Mouse (Mus musculus) common myeloid progenitor, adult 5-6 weeks (primary cell): Measurements from ENCODE around the gene Ttll8. TPM values are rescaled to one million over a fixed set of nuclear protein-coding genes. Genes with fewer than 3 reads are reported as not detected.

ENCODE experiments used
- ATAC-seq: replicated peaks from 2 replicates; pipeline ENCODE4 v1.8.0; 2016; ENCODE audit warnings: low read depth, mild to moderate bottlenecking, moderate TSS enrichment, inconsistent platforms; ENCODE audit not compliant: poor library complexity, severe bottlenecking
- total RNA-seq: library from RNA; stranded (forward); fragments of 200-1000, 187-1606 nt; gene quantifications from 2 replicates; pipeline ENCODE4 v1.2.3, GENCODE M21; 2017

Ttll8 gene
- not detected in 2 replicates for total RNA-seq

- ATAC-seq, result peak; percentile 50; the same call in 1 of the 2 replicates
Measured at GRCm38 (mm10) chr15:88954368-88955072, at the start of gene Ttll8. Gene Ttll8 (minus strand): TSS chr15:88954418.

GRCm38 (mm10) chr15:89001245-89001644, 47.0 kb upstream of the Ttll8 start:
- no peak for ATAC-seq

- ATAC-seq, result no peak
Measured at GRCm38 (mm10) chr15:89000367-89000766, 46.1 kb upstream of the Ttll8 start.

GRCm38 (mm10) chr15:88999124-88999523, 44.9 kb upstream of the Ttll8 start:
- no peak for ATAC-seq

- ATAC-seq, result no peak
Measured at GRCm38 (mm10) chr15:88998636-88999035, 44.4 kb upstream of the Ttll8 start.

- no peak for ATAC-seq
Measured at GRCm38 (mm10) chr15:88989236-88989635, 35.0 kb upstream of the Ttll8 start.

DNA sequence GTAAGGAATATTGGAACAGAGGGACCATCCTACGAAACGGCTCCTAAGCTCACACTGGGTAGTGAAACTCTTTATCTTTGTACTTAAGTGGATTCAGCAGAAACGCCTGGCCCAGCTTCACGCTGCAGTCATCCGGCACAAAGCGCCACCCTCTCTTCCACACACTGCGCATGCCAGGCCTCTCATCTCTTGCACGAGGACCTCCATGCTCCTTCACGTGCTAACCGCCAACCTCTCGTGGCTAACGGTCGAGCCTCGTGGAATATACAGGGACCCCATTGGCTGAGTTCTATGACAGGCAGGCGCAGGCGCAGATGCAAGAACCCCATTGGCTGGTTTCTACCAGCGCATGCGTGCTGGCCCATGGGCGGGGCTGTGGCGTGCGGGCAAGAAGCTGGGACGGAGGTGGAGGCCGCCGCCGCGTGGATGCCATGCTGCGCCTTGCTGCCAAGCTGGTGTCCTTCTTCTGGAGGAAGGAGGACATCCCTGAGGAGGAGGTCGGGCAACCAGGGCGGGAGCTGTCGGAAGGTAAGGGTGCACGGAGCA, 28.4 kb upstream of the Ttll8 start, which contains the start of gene Mov10l1:
Gene Mov10l1 (plus strand): TSS at position 376 of the 546 bp plus-strand sequence.
- no peak for ATAC-seq

- ATAC-seq, result no peak
Measured at GRCm38 (mm10) chr15:88979138-88979446, 24.9 kb upstream of the Ttll8 start.

GRCm38 (mm10) chr15:88978281-88979137, 24.3 kb upstream of the Ttll8 start, which contains the start of gene Mlc1:
Gene Mlc1 (minus strand): TSS chr15:88979007.
- ATAC-seq, result no peak

DNA sequence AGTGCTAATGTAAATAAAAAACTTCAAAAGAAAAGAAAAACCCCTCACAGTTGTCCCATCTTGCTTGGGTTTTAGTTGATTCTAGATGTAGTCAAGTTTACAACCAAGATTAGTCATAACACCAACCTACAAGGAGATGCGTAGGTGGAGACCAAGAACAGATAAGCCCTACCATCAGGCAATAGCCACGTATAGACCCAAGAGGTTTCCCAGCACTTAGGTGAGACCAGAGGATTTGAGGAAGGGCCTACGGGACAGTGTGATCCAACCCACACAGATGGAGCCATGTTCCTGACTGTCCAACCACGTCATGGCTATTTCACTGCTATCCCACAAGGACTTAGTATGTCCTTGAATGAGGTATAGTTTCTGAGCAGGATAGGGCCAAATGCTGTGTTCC, 18.1 kb upstream of the Ttll8 start:
- ATAC-seq, result no peak

- no peak for ATAC-seq
Measured at GRCm38 (mm10) chr15:88964070-88964578, 9.9 kb upstream of the Ttll8 start.

DNA sequence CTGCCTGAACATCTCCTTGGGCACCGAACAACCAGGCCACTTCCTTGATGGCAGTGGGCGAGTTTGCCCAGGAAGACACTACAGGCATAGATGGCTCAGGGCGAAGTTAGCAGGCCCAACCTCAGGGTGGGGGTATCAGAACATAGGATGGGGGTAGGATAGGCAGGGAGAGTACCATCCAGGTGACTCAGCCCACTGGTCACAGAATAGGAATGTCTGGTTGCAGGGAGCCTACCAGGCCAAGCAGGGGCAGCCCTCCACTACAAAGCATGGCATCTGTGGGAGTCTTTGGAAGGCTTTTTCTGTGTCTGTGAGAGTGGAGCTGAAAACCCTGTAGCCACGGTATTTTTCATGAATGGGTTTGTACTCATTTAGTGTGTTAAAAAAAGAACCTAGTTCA, 3.3 kb upstream of the Ttll8 start:
- ATAC-seq, result no peak

- ATAC-seq, result no peak
Measured at GRCm38 (mm10) chr15:88955342-88955741, 1.1 kb upstream of the Ttll8 start.

DNA sequence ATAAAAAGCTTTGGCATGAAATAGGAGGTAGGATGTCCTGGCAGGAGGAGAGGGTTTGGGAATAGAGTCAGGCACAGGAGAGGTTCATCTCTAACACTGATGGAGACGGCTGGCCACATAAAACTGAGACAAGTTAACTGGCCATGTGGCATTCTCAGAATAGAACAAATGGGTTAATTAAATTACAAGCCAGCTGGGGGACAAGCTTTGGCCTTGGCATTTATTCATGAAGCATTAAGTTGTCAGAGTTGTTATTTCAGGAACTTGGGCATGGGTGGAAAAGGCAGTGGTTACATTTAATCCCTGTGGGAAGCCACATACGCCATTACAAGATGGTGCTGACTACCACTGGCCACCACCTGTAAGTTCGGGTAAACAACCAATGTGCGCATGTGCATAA, 3.0 kb downstream of the Ttll8 start:
- no peak for ATAC-seq

- ATAC-seq, result no peak
Measured at GRCm38 (mm10) chr15:88946851-88947250, 7.4 kb downstream of the Ttll8 start.

DNA sequence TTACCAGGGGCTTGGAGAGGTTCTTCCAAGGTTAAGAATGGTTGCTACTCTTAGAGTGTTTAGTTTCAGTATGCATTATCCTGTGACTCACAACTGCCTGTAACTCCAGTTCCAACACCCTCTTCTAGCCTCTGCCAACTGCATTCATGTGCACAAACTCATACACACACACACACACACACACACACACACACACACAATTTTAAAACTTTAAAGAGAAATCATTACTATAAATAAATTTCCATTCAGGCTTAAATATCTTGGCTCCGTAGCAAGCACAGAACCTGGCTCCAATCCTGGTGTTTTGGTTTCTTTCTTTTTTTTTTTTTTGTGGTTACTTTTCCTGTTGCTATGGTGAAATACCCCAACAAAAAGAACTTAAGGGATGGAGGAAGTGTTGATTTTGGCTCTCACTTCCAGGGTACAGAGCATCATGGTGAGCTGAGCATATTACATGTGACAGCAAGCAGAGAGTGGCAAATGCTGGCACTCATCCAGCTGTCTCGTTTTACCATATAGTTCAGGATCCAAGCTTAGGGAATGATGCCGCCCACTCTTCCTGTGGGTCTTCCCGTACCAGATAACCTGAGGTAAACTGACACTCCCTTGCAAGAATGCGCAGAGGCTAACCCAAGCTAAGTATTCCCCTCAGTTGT, 10.2 kb downstream of the Ttll8 start:
- ATAC-seq, result 0 out of 2 replicates have a peak, but pooled peaks have one; percentile 25

DNA sequence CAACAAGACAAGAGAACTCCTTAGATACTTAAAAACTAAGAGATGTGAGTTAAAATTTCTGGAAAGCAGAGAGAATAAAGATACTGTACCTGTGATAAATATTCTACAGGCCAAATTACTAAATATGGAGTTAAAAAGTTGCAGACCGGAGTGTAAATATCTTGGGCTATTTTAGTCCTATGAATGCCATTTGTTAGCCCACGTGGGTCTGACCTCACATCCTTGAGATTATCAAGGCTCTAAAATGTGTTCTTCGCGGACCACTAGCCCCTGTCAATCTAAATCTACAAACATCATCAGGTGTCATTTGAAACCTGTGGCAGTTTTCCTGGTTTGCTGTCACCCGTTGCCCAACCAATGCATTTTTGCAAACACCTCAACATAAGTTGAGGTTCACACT, 11.4 kb downstream of the Ttll8 start:
- ATAC-seq, result no peak

DNA sequence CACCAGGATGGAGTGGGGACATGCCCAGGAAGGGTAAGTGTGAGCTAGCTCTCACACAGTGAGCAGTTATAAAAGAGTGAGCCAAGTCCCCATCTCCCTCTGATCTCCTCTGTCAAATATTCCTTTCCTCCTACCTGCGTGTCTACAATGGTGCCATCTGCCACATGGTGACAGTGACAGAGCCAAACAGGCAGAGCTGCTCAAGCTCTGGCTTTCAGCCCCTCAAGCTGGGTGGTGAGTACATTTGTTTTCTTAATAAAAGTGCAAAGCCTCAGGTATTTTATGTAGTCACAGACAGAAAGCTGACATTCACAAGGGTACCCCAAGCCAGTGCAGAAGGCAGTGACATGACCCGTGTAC, 16.9 kb downstream of the Ttll8 start:
- no peak for ATAC-seq

DNA sequence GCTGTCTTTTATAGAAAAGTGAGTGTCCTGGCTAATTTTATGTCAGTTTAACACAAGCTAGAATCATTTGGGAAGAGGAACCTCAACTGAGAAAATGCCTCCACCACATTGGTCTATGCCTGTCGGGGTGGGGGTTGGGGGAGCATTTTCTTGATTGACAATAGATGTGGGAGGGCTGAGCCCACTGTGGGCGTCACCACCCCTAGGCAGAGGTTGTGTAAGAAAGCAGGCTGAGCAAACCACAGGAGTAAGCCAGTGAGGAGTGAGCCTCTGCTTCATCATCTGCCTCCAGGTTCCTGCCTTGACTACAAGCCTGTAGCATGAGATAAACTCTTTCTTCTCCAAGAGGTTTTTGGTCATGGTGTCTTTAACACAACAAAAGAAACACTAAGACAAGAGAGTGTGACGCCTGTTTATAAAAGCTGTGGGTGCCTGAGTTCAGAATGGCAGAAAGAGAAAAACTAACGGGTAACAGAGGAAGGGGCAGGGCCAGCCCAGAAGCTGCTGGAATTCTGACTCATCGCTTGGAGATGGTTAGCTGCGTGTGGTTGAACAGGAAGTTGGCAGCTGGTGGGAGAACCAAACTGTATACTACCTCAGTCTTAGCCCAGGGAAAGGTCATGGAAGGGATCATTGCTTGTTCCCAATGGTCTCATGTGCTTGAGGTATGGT, 17.5 kb downstream of the Ttll8 start:
- peak; percentile 58; the same call in 1 of the 2 replicates for ATAC-seq

DNA sequence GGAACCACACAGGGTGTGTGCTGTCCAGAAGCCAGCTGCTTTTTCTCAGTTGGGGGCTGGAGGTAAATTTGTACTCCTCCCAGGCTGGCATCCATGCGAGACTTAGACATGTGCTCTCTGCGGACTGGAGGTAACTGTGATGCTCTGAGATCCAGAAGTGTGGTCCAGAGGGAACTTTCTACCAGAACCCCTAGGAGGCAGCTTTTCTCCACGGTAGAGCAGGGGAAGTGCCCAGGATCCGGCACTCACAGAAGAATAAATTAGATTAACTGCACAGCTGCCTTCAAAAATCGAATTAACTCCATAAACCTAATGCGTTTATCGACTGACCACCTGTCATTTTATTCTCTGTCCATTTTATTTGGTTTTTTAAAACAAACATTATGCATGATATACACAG, 20.1 kb downstream of the Ttll8 start:
- ATAC-seq, result no peak
